Mouse (Mus musculus): ENCODE measurements at regions not wholly inside any gene's neighbourhood (a gene's known extent, or its start where the extent isn't known, plus 50 kb on each side); places are given as distances from the start of the nearest gene placed in this dataset.

GRCm38 (mm10) chr16:29742497-29743230 lies 163.5 kb downstream of the Opa1 start:
- TF ChIP-seq CTCF (IDR thresholded peaks at IDR 0.05; ENCODE audit: control insufficient read depth, insufficient read depth, insufficient replicate concordance, low read depth, low read length) (no peak), POLR2A (IDR thresholded peaks at IDR 0.05; ENCODE audit: control insufficient read depth, low read depth, low read length) (no peak)
